Mouse (Mus musculus): Measurements from ENCODE around the gene Grid2ip. TPM values are rescaled to one million over a fixed set of nuclear protein-coding genes. Genes with fewer than 3 reads are reported as not detected.

Grid2ip gene
- polyA plus RNA-seq, 1 experiment from 2014 or later: 0.44 TPM

GRCm38 (mm10) chr5:143403221-143404147, 46.3 kb downstream of the Grid2ip start, which contains the start of gene Kdelr2:
TSS of gene Kdelr2 (plus strand) at chr5:143403838.
- peaks cover 33% of the 10 kb centered on the region for H3K4me1 ChIP-seq
- H3K9ac ChIP-seq: peak within 1 kb of the TSS; percentile 80
- ATAC-seq (replicated peaks): peak; percentile 97
- H3K27me3 ChIP-seq (replicated peaks): no peaks in the 10 kb centered on the region
- H3K4me3 ChIP-seq: peak within 1 kb of the TSS; percentile 81
- peaks cover 5% of the 10 kb centered on the region; the same call in 1 of the 2 replicates for H3K36me3 ChIP-seq (replicated peaks)
- peak within 1 kb of the TSS; percentile 87 for H3K27ac ChIP-seq
- 2% methylated on average over 72 of the region's 72 CpGs for WGBS
- H3K4me2 ChIP-seq: peak within 1 kb of the TSS; percentile 84
- no peaks in the 10 kb centered on the region for H3K9me3 ChIP-seq

DNA sequence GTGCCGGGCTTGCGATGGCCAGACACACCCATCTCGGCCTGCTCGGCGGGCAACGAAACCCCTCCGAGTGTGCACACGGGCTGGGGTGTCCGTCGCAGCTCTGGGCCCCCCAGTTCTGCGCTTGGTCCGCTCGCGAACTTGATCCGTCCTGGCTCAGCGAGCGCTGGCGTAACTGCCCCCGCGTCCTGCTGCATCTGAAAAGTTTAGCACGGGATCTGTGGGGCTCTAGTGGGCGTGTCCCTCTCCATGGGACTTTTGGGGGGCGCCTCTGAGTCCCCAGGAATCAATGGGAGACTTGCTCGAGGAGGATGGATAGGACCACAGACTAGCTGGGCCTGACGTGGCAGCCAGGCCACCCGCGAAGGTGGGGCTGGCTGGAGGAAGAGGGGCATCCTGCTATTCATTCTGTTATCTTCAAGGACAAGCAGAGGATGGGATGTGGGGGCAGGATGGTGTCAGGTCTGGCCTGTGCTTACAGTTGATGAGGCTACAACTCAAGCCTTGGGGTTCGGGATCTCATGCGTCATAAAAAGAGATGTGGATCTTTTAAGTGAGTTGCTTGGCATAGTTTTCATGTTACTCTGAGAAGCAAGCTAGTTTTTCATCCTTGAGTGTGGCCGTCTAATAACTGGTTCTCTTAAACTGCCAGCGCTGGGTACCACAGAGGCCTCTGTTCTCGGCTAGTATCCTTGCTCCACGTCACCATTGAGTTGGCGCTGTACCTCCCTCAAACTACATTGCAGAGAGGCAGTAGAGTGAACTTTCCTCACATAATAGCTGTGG, 47.2 kb downstream of the Grid2ip start:
- H3K36me3 ChIP-seq (replicated peaks): peaks cover 5% of the 10 kb centered on the region; the same call in 1 of the 2 replicates
- H3K27ac ChIP-seq: peak overlapping the region; percentile 87
- H3K9me3 ChIP-seq: no peaks in the 10 kb centered on the region
- no peaks in the 10 kb centered on the region for H3K27me3 ChIP-seq (replicated peaks)
- peaks cover 33% of the 10 kb centered on the region for H3K4me1 ChIP-seq
- WGBS: 5% methylated on average over 34 of the region's 34 CpGs
- peak overlapping the region; percentile 84 for H3K4me2 ChIP-seq
- peak overlapping the region; percentile 81 for H3K4me3 ChIP-seq
- peak overlapping the region; percentile 80 for H3K9ac ChIP-seq
- peak; percentile 57; the same call in 1 of the 2 replicates for ATAC-seq (replicated peaks)

- Histone ChIP-seq H3K4me1 (peaks cover 33% of the 10 kb centered on the region), H3K27ac (no peak overlapping the region), H3K9ac (no peak overlapping the region), H3K4me2 (peak overlapping the region; percentile 84; the same call in 1 of the 2 replicates), H3K4me3 (no peak overlapping the region), H3K9me3 (no peaks in the 10 kb centered on the region), H3K27me3 (replicated peaks) (no peaks in the 10 kb centered on the region), H3K36me3 (replicated peaks) (peaks cover 5% of the 10 kb centered on the region; the same call in 1 of the 2 replicates)
- WGBS: 88% methylated on average over 9 of the region's 9 CpGs
- no peak for ATAC-seq (replicated peaks)
Measured at GRCm38 (mm10) chr5:143405200-143405599, 48.1 kb downstream of the Grid2ip start.

DNA sequence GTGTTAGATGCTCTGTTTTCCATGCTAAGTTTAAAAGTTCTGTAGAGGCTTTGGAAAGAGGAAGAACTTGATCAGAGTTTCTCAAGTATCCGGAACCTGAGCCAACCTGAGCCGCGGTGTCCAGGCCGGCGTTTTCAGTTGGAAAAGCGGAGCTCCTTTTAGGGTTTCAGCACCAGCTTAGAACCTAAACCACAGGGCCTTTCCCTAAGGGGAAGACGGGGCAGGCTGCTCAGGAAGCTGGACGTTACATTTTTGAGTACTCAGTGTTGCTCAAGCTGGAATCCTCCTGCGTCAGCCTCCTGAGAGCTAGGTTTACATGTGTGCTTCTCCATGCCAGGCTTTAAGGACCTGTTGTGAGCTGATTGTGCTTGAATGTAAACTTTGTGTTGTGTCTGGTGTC, 49.4 kb downstream of the Grid2ip start:
- WGBS: 95% methylated on average over 9 of the region's 9 CpGs
- no peak for ATAC-seq (replicated peaks)
- Histone ChIP-seq H3K36me3 (replicated peaks) (peaks cover 5% of the 10 kb centered on the region; the same call in 1 of the 2 replicates), H3K9ac (no peak overlapping the region), H3K4me1 (peaks cover 33% of the 10 kb centered on the region), H3K27me3 (replicated peaks) (no peaks in the 10 kb centered on the region), H3K4me2 (no peak overlapping the region), H3K4me3 (no peak overlapping the region), H3K27ac (no peak overlapping the region), H3K9me3 (no peaks in the 10 kb centered on the region)

DNA sequence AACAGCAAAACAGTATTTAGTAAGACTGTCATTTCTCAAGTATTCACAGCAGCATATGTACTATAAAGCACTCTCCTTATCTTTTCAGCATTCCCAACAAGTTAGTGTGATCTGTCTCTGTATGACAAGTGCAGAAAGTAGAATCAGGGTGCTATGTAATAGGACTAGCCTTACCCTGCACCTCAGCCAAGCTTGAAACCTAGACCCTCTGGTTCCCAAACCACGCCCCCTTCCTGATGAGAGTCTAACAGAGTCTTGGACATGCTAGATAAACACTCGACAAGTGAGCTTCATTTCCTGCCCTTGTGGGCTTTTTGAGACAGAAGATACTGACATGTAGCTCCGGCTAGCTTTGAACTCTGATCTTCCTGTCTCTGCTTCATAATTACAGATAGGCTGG, 52.1 kb downstream of the Grid2ip start:
- Histone ChIP-seq H3K36me3 (replicated peaks) (peaks cover 10% of the 10 kb centered on the region), H3K9ac (no peak overlapping the region), H3K4me3 (no peak overlapping the region), H3K4me2 (no peak overlapping the region), H3K27me3 (replicated peaks) (no peaks in the 10 kb centered on the region), H3K4me1 (peaks cover 22% of the 10 kb centered on the region), H3K9me3 (no peaks in the 10 kb centered on the region), H3K27ac (no peak overlapping the region)
- 82% methylated on average over 3 of the region's 3 CpGs for WGBS
- ATAC-seq (replicated peaks): no peak

DNA sequence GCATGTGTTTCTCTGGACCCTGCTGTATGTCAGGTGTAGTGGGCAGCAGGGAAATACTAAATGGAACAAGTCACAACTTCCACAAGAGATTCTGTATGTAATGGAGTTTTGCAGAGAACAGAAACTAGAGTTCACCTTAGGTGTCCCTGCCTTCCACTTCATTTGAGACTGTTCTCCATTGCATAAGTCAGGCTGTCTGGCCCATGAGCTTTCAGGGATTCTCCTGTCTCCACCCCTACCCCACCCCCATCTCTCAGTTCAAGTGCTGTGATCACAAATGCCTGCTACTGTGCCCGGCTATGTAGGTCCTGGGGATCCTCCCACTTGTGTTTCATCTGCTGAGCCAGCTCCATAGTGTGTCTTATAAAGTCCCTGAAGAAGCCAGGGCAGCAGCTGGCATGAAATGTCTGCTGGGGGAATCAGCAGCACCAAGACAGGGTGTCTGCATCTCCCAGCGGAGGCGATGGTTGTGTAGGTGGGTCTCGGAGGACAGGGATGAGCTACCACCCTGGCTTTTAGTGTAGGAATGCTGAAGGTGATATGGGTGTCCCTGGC, 53.8 kb downstream of the Grid2ip start:
- peaks cover 7% of the 10 kb centered on the region for H3K36me3 ChIP-seq (replicated peaks)
- H3K27ac ChIP-seq: no peak overlapping the region
- H3K9ac ChIP-seq: no peak overlapping the region
- whole genome bisulfite sequencing: 85% methylated on average over 4 of the region's 4 CpGs
- no peaks in the 10 kb centered on the region for H3K27me3 ChIP-seq (replicated peaks)
- H3K4me3 ChIP-seq: no peak overlapping the region
- H3K4me1 ChIP-seq: 0 out of 2 replicates have a peak, but pooled peaks cover 5% of the 10 kb centered on the region
- H3K9me3 ChIP-seq: no peaks in the 10 kb centered on the region
- H3K4me2 ChIP-seq: no peak overlapping the region
- no peak for ATAC-seq (replicated peaks)

DNA sequence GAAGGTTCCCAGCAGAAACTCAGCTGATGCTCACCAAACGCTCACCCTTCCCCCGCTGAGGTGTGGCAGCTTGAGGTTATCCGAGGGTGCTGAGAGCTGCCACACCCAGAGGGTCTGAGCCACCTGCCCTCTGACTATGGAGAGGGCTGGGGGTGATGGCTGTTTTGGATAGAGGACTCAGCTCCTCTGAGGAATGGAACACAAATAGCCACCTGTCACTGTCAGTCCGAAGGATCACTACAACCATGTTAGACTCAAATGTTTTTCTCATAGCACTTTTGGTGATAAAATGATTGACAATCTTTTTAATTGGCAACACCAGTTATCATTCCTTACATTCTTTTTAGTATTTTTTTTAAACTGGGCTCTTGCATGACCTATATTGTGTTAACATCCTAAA, 64.3 kb downstream of the Grid2ip start:
- Histone ChIP-seq H3K36me3 (replicated peaks) (peaks cover 48% of the 10 kb centered on the region), H3K4me1 (no peaks in the 10 kb centered on the region), H3K4me3 (no peak overlapping the region), H3K9ac (no peak overlapping the region), H3K4me2 (no peak overlapping the region), H3K27ac (no peak overlapping the region), H3K27me3 (replicated peaks) (no peaks in the 10 kb centered on the region), H3K9me3 (no peaks in the 10 kb centered on the region)
- WGBS: 86% methylated on average over 4 of the region's 4 CpGs
- ATAC-seq (replicated peaks): no peak

DNA sequence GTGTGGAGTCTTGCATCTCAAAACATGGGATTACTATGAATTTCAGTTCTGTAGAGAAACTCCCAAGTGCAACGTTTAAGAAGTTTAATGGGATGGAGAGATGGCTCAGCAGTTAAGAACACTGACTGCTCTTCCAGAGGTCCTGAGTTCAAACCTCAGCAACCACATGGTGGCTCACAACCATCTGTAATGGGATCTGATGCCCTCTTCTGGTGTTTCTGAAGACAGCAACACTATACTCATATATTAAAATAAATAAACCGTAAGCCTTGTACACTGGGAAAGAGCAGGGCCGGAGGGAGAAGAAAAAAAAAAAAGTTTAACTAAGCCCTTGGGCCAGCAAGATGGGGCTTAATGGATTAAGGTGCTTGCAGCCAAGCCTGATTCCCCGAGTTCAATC, 65.9 kb downstream of the Grid2ip start:
- no peak overlapping the region for H3K9ac ChIP-seq
- H3K4me2 ChIP-seq: no peak overlapping the region
- no peak overlapping the region for H3K27ac ChIP-seq
- no peaks in the 10 kb centered on the region for H3K4me1 ChIP-seq
- no peaks in the 10 kb centered on the region for H3K9me3 ChIP-seq
- H3K27me3 ChIP-seq (replicated peaks): no peaks in the 10 kb centered on the region
- no peak overlapping the region for H3K4me3 ChIP-seq
- no peak for ATAC-seq (replicated peaks)
- 91% methylated on average over 4 of the region's 4 CpGs for WGBS
- H3K36me3 ChIP-seq (replicated peaks): peaks cover 36% of the 10 kb centered on the region

DNA sequence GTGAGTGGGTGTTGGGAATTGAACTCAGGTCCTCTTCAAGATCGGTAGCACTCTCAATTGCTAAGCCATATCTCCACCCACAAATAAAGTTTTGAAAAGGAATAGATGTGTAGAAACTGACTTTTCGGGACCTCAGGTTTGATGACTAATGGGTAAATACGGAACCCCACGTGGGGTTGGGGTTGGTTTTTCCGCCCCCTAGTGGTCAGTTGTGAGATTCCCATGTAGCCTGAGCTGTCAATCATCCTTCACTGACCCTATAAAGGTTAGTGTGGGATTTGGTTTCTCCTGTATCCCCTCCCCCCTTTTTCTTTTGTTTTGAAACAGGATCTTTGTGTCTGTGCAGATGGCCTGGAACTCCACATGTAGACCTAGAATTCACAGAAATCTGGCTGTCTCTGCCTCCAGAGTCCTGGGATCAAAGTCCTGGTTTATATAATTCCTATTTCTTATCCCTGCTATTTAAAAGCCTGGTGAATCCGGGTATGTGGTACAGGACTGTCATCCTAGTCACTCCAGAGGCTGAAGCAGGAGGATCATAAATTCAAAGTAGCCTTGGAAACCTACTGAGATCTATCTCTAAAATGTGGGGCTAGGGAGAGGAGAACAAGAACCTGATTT, 66.9 kb downstream of the Grid2ip start:
- WGBS: 28% methylated on average over 6 of the region's 6 CpGs
- no peaks in the 10 kb centered on the region for H3K27me3 ChIP-seq (replicated peaks)
- H3K9ac ChIP-seq: no peak overlapping the region
- no peak overlapping the region for H3K27ac ChIP-seq
- H3K9me3 ChIP-seq: no peaks in the 10 kb centered on the region
- no peak for ATAC-seq (replicated peaks)
- H3K36me3 ChIP-seq (replicated peaks): peaks cover 26% of the 10 kb centered on the region
- no peak overlapping the region for H3K4me3 ChIP-seq
- no peak overlapping the region for H3K4me2 ChIP-seq
- no peaks in the 10 kb centered on the region for H3K4me1 ChIP-seq

- Histone ChIP-seq H3K4me1 (no peaks in the 10 kb centered on the region), H3K36me3 (replicated peaks) (no peaks in the 10 kb centered on the region), H3K27ac (no peak overlapping the region), H3K9ac (no peak overlapping the region), H3K4me2 (no peak overlapping the region), H3K4me3 (no peak overlapping the region), H3K27me3 (replicated peaks) (no peaks in the 10 kb centered on the region), H3K9me3 (no peaks in the 10 kb centered on the region)
- no peak for ATAC-seq (replicated peaks)
- WGBS: 3% methylated on average over 4 of the region's 4 CpGs
Measured at GRCm38 (mm10) chr5:143434421-143434820, 77.3 kb downstream of the Grid2ip start.

- no peak for ATAC-seq (replicated peaks)
- no peaks in the 10 kb centered on the region for H3K27me3 ChIP-seq (replicated peaks)
- no peaks in the 10 kb centered on the region for H3K4me1 ChIP-seq
- no peak overlapping the region for H3K4me2 ChIP-seq
- no peak overlapping the region for H3K4me3 ChIP-seq
- no peak overlapping the region for H3K9ac ChIP-seq
- WGBS: 78% methylated on average over 3 of the region's 3 CpGs
- no peaks in the 10 kb centered on the region for H3K9me3 ChIP-seq
- no peaks in the 10 kb centered on the region for H3K36me3 ChIP-seq (replicated peaks)
- no peak overlapping the region for H3K27ac ChIP-seq
Measured at GRCm38 (mm10) chr5:143441298-143441697, 84.2 kb downstream of the Grid2ip start.

GRCm38 (mm10) chr5:143441753-143442152, 84.6 kb downstream of the Grid2ip start:
- Histone ChIP-seq H3K9me3 (no peaks in the 10 kb centered on the region), H3K9ac (no peak overlapping the region), H3K4me3 (no peak overlapping the region), H3K27ac (no peak overlapping the region), H3K4me2 (no peak overlapping the region), H3K36me3 (replicated peaks) (no peaks in the 10 kb centered on the region), H3K4me1 (no peaks in the 10 kb centered on the region), H3K27me3 (replicated peaks) (no peaks in the 10 kb centered on the region)
- whole genome bisulfite sequencing: 86% methylated on average over 12 of the region's 12 CpGs
- ATAC-seq (replicated peaks): no peak
